Mouse (Mus musculus): ENCODE data around the gene Pax3.

Pax3 gene

DNA sequence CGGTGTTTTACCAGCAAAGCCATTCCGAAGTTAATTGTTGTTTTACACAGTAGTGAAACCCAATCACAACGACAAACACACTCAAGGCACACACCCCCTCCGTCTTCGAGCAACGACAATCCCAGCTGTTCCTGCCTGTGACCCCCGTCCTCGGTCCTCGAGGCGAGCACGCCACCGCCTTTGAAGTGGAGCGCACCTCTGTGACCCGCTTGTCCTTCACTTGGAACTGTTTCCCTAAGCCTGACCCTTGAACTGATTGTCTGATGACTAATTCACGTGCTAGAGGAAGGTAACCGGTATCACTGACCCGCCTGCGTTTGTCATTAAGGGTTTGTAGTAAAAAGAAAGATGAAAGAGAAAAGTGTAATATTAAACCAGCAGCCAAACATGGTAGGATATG, 115.2 kb downstream of the Pax3 start:
- no peak for DNase-seq (ENCODE audit: inconsistent ontology term)

DNA sequence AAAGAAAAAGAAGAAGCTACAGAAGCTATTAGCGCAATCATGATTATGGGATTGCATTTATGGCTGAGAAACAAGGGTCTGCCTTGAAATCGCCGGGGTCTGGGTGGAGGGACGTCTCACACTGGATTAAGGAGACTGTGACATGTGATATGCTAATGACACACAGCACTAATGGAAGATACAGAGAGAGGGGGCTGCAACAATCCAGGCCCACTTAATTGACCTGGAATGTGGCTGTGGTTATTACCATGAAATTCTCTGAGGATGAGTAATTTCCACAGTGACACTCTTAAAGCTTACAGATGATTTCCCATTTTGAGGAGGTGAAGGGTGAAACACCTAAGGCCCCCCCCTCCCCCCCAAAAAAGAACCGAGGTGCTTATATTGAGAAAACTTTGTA, 136.1 kb downstream of the Pax3 start:
- peak; percentile 72 for DNase-seq (ENCODE audit: inconsistent ontology term)

DNA sequence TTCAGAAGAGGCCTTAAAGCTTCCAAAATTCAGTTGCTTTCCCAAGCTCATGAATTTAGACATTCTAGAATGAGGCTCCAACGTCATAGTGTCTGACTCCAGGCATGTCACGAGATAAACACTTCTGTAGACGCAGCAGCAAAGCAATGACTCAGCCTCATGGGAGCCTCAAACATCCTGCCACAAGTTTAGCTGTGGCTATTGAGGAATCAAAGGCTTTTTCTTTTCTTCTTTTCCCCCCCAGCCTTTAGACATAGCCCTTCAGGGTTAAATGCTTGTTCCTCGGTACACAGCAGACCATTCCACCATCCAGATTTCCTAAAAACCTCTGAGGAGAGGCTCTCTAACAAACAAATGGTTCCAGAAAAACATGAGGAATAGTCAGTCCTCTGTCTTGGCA, 139.0 kb downstream of the Pax3 start:
- peak; percentile 60 for DNase-seq (ENCODE audit: inconsistent ontology term)

DNA sequence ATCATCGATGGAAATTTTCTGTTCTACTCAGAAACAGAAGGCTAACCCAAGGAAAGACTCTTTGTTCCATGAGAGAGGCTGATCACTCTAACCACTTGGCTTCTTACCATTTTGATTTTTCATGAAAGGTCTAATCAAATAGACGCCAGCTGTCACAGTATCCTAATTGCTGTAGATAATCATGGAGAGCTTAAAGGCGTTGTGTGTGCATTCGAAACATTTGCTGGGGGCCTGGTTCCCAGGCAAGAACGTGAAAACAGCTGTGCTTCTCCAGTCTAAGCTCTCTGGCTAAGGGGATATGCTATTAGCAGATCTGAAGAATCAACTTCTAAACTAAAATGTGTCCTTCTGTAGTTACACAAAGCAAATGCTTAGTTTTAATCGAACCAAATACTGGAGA, 143.3 kb downstream of the Pax3 start:
- DNase-seq (ENCODE audit: inconsistent ontology term) = no peak

All from Muller cell, postnatal 12 days (primary cell).